Mouse (Mus musculus) 3134 (cell line): ENCODE measurements around the gene Soga1.
A peak's percentile ranks its signal among the peaks of the same experiment; 100 is the strongest.

Experiments
- DNase-seq: peaks from one replicate; pipeline ENCODE4 v3.0.0-alpha.2; 2011; ENCODE audit warnings: low spot score; ENCODE audit not compliant: insufficient read length; ENCODE audit errors: extremely low read depth

The Soga1 gene

GRCm38 (mm10) chr2:157041421-157041820 lies 37.6 kb downstream of the Soga1 start:
- DNase-seq = no peak

GRCm38 (mm10) chr2:157040649-157041046 lies 38.4 kb downstream of the Soga1 start:
- no peak for DNase-seq

GRCm38 (mm10) chr2:157039900-157040648 lies 39.0 kb downstream of the Soga1 start:
- no peak for DNase-seq

GRCm38 (mm10) chr2:157037303-157037702 lies 41.8 kb downstream of the Soga1 start:
- DNase-seq = no peak

GRCm38 (mm10) chr2:157036400-157036799 lies 42.7 kb downstream of the Soga1 start:
- DNase-seq = peak; percentile 55

GRCm38 (mm10) chr2:157035371-157035770 lies 43.7 kb downstream of the Soga1 start:
- no peak for DNase-seq

GRCm38 (mm10) chr2:157030804-157031203 lies 48.2 kb downstream of the Soga1 start:
- peak; percentile 50 for DNase-seq

- DNase-seq = no peak
These were observed 50.8 kb downstream of the Soga1 start for GRCm38 (mm10) chr2:157028261-157028660.

- DNase-seq = no peak
These were observed 51.7 kb downstream of the Soga1 start for GRCm38 (mm10) chr2:157027106-157028008.

GRCm38 (mm10) chr2:157021156-157021555 lies 57.9 kb downstream of the Soga1 start:
- no peak for DNase-seq

- DNase-seq = no peak
These were observed 59.8 kb downstream of the Soga1 start for GRCm38 (mm10) chr2:157019228-157019627.

- no peak for DNase-seq
These were observed 62.4 kb downstream of the Soga1 start for GRCm38 (mm10) chr2:157016529-157017270.

GRCm38 (mm10) chr2:157012341-157012740 lies 66.7 kb downstream of the Soga1 start:
- no peak for DNase-seq

- DNase-seq = no peak
These were observed 68.3 kb downstream of the Soga1 start for GRCm38 (mm10) chr2:157010634-157011310.

- DNase-seq = no peak
These were observed 68.9 kb downstream of the Soga1 start for GRCm38 (mm10) chr2:157010121-157010520.

- no peak for DNase-seq
These were observed 70.5 kb downstream of the Soga1 start for GRCm38 (mm10) chr2:157008509-157008908.

- DNase-seq = no peak
These were observed 71.8 kb downstream of the Soga1 start for GRCm38 (mm10) chr2:157007234-157007596.

- DNase-seq = peak; percentile 94
These were observed 72.4 kb downstream of the Soga1 start, which contains the start of gene Dsn1 for GRCm38 (mm10) chr2:157006511-157007233. TSS of gene Dsn1 (minus strand) at chr2:157007154.

- DNase-seq = no peak
These were observed 76.7 kb downstream of the Soga1 start for GRCm38 (mm10) chr2:157002321-157002720.

- no peak for DNase-seq
These were observed 80.8 kb downstream of the Soga1 start for GRCm38 (mm10) chr2:156998263-156998662.
